Mouse (Mus musculus): ENCODE measurements at regions not wholly inside any gene's neighbourhood (a gene's known extent, or its start where the extent isn't known, plus 50 kb on each side); places are given as distances from the start of the nearest gene placed in this dataset.

DNA sequence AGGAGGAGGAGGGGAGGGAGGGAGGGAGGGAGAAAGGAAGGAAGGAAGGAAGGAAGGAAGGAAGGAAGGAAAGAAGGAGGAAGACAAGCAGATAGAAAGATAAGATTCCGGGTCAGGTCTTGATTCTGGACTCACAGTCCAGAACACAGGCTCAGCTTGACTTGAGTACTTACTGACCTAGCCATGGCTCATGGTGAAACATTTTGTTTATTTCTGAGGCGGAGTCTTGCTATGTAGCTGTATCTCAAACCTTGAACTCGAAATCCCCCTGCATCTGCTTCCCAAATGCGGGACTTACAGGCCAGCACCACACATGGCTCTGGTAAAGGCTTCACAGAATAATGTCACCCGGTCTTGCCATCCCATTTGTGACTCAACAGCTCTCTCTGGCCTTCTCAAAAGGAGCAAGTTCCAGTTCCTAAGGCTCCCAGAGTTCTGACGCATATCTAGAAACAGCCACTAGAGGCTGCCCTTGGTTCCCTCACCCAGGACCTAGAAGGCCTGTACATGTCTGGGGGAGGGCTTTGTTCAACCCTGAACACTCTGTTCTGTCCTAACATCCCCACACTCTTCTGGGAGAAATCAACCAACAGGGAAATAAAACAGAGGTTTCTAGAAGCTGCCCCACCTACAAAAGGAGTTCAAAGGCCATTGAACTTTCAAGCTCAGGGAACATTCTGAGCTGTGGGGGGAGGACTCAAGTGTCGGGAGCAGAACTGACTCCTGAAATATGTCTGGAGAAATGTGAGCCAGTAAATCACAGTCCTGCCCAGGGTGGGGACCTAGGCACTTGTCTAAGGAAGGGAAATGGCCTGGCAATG lies 56.2 kb upstream of the Akap13 start:
- peak; percentile 66 to 71 for DNase-seq

DNA sequence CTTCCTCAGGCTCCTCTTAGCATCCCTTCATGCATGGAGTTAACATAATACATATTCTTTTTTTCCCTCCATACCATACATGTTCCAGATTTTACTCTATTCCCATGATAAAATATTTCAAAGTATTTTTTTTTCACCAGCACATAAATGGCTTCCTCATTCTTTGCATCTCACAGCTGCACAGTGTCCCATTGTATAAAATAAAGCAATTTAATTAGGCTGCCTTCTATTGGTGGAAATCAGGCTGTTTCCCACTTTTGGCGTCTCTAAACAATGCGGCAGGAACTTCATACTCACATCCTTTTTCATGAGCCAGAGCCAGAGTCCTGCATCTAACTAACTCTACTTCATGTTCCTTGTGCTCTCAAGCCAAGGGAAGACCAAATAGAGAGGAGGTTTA lies 54.9 kb upstream of the Akap13 start:
- DNase-seq: no peak

DNA sequence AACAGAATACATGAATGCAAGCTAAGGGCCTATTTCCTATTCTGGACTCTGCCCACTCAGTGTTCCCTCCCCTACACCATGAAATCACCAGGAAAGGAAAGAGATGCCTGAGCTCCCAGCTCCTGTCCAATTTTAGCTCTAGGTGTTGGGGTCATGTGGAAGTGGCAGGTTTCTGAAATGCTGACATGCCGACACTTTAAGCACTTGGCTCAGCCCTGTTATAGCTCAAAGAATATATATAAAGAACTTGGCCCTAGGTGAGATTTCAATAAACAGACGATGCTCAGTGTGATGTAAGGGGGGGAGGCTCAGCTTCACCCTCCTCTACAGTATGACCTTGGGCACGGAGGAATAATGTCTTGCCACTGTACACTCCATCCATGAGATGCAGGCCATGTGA lies 50.4 kb upstream of the Akap13 start:
- DNase-seq: no peak
